Mouse (Mus musculus) heart, embryonic 13.5 days (tissue): ENCODE measurements around the gene Fis1. TPM values are rescaled to one million over a fixed set of nuclear protein-coding genes. Genes with fewer than 3 reads are reported as not detected.
A peak's percentile ranks its signal among the peaks of the same experiment; 100 is the strongest.

Experiments used
- ATAC-seq: fragments of 200-750 bp; cut with Nextera tagmentation; 2 replicates; pipeline ENCODE4 v1.8.0; 2017; ENCODE audit warnings: moderate TSS enrichment; ENCODE audit not compliant: insufficient number of reproducible peaks, low FRiP score, low TSS enrichment; ENCODE audit errors: extremely low read depth
- H3K27ac ChIP-seq: fragments of 300-500 bp; sonication (generic); replicated peaks from 2 replicates; pipeline ENCODE4 v1.5.1; 2015; ENCODE audit warnings: moderate library complexity, mild to moderate bottlenecking, inconsistent platforms
- H3K27me3 ChIP-seq: fragments of 300-500 bp; sonication (generic); replicated peaks from 2 replicates; pipeline ENCODE4 v1.6.1; 2015; ENCODE audit warnings: mild to moderate bottlenecking, inconsistent platforms
- H3K36me3 ChIP-seq: fragments of 300-500 bp; sonication (generic); 2 replicates; pipeline ENCODE4 v1.6.1; 2015; ENCODE audit warnings: mild to moderate bottlenecking, inconsistent platforms
- H3K4me1 ChIP-seq: fragments of 300-500 bp; sonication (generic); 2 replicates; pipeline ENCODE4 v1.6.1; 2015; ENCODE audit warnings: inconsistent platforms
- H3K4me2 ChIP-seq: fragments of 300-500 bp; sonication (generic); 2 replicates; pipeline ENCODE4 v1.6.1; 2015; ENCODE audit warnings: inconsistent platforms, mild to moderate bottlenecking, moderate library complexity
- H3K4me3 ChIP-seq: fragments of 300-500 bp; sonication (generic); 2 replicates; pipeline ENCODE4 v1.5.1; 2015; ENCODE audit warnings: moderate library complexity, mild to moderate bottlenecking, inconsistent platforms
- H3K9ac ChIP-seq: fragments of 300-500 bp; sonication (generic); 2 replicates; pipeline ENCODE4 v1.6.1; 2015; ENCODE audit warnings: inconsistent platforms, mild to moderate bottlenecking, moderate library complexity
- H3K9me3 ChIP-seq: fragments of 300-500 bp; sonication (generic); 2 replicates; pipeline ENCODE4 v1.6.1; 2016; ENCODE audit warnings: inconsistent platforms
- WGBS: fragments of 180-500 bp; shearing (Covaris S2); methylation state at CpG from one replicate; pipeline ENCODE4 v1.1.7; 2015; ENCODE audit warnings: mixed read lengths; 5-methylcytosine and 5-hydroxymethylcytosine counted together
- polyA plus RNA-seq: library from polyadenylated mRNA; unstranded; fragments of >200 nt; fragmentation: Nextera tagmentation; extraction: Ambion mirVana; gene quantifications from 2 replicates; pipeline ENCODE4 v1.2.1, GENCODE M21; 2015

Gene Fis1
- 249 and 252 TPM in 2 replicates for polyA plus RNA-seq

DNA sequence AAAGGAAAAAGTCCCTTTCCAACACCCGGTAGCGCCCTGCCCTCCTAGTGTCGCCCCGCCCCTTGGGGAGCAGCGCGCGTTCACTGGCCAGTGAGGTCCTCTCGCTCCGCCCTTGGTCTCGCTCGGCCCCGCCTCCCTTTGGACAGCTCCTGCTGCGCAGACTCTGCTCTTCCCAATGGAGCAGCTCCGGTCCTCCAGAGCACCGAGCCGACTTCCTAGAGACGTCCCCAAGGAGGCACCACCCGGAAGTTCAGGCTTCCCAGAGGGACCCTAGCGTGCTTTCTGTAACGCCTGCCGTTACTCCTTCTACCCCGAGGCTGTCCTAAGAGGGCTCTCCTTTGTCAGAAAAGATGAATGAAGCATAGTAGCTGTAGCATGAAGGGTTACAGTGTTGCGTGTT lies at the start of gene Fis1:
Gene Fis1 (plus strand): TSS at position 261 of the 400 bp plus-strand sequence.
- 0% methylated on average over 23 of the region's 23 CpGs for WGBS
- H3K9ac ChIP-seq = peak within 1 kb of the TSS; percentile 92
- ATAC-seq = peak; percentile 98
- H3K27me3 ChIP-seq = no peaks in the 10 kb centered on the region; the same call in 1 of the 2 replicates
- H3K4me3 ChIP-seq = peak within 1 kb of the TSS; percentile 88
- peaks cover 17% of the 10 kb centered on the region for H3K4me1 ChIP-seq
- peak within 1 kb of the TSS; percentile 80 for H3K4me2 ChIP-seq
- H3K36me3 ChIP-seq = peaks cover 6% of the 10 kb centered on the region
- no peaks in the 10 kb centered on the region for H3K9me3 ChIP-seq
- H3K27ac ChIP-seq = peak within 1 kb of the TSS; percentile 67

GRCm38 (mm10) chr5:136904621-136905020 lies 48.5 kb upstream of the Fis1 start:
- ATAC-seq = no peak

GRCm38 (mm10) chr5:136905630-136906029 lies 47.4 kb upstream of the Fis1 start:
- Histone ChIP-seq H3K4me3 (no peak overlapping the region), H3K4me2 (no peak overlapping the region), H3K4me1 (peaks cover 19% of the 10 kb centered on the region), H3K9ac (no peak overlapping the region), H3K27me3 (no peaks in the 10 kb centered on the region), H3K36me3 (no peaks in the 10 kb centered on the region), H3K9me3 (no peaks in the 10 kb centered on the region), H3K27ac (no peak overlapping the region)
- ATAC-seq = no peak
- 41% methylated on average over 7 of the region's 7 CpGs for WGBS

More at GRCm38 (mm10) chr5:136904621-136905020, 48.5 kb upstream of the Fis1 start:
- Histone ChIP-seq H3K27ac (no peak overlapping the region), H3K4me1 (peaks cover 28% of the 10 kb centered on the region), H3K9ac (no peak overlapping the region), H3K36me3 (no peaks in the 10 kb centered on the region), H3K4me2 (no peak overlapping the region), H3K4me3 (no peak overlapping the region), H3K9me3 (no peaks in the 10 kb centered on the region), H3K27me3 (no peaks in the 10 kb centered on the region)
- 57% methylated on average over 3 of the region's 3 CpGs for WGBS

DNA sequence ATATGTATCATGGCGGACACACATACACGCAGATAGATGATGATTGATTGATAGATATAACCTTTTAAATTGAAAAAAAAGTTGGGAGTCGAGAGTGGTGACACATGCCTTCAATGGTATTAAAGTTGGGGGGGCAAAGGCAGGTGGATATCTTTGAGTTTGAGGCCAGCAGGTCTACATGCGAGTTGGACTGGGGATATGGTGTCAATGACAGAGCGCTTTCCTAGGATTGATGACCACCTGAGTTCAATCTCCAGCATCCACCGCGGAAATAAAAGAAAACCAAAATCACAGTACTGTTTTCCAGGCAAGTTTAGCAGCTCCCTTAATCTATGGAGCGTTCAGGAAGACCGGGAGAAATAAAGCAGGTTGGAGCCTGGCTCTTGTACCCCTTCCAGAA lies 45.5 kb upstream of the Fis1 start:
- peaks cover 15% of the 10 kb centered on the region for H3K4me1 ChIP-seq
- H3K9me3 ChIP-seq = no peaks in the 10 kb centered on the region
- WGBS = 37% methylated on average over 9 of the region's 9 CpGs
- no peak for ATAC-seq
- peak overlapping the region; percentile 75 for H3K4me2 ChIP-seq
- H3K36me3 ChIP-seq = peaks cover 16% of the 10 kb centered on the region
- H3K27me3 ChIP-seq = no peaks in the 10 kb centered on the region
- H3K27ac ChIP-seq = no peak overlapping the region
- peak overlapping the region; percentile 64 for H3K4me3 ChIP-seq
- peak overlapping the region; percentile 78 for H3K9ac ChIP-seq

DNA sequence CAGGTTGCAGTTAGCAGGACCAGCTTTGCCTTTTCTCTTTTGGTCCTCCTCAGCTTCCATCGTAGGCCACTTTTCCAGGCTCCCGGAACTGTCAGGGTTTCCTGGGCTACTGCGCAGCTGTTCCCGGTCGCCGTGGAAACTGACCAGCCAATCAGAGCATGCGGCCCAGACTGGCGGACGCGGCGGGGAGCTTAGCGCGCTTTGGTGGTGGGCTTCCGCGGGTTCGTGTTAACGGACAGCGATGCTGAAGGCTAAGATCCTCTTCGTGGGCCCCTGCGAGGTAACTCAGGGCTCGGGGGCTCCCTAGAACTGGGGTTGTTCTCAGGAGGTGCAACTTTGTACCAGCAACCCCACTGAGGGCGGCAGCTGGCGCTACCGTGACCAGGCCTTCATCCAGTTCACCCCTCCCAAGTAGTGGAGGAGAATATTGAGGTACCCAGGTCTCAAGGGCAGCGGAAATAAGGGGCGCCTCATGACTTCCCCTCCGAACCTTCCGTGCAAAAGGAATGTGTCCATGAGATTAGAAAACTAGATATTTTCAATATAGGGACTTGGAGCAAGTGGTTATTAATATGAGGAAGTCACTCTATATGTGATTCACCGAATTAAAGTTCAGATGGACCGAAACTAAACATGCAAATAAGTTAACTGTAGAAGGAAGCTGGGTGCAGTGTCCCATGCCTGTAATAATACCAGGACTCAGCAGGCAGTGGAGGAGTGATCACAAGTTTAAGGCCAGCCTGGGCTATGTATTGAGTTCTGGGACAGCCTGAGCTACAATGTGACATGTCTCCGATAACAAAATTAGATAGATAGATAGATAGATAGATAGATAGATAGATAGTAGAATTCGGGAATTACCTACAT lies 44.9 kb upstream of the Fis1 start, which contains the start of gene Ift22:
Gene Ift22 (plus strand): TSS at position 160 of the 867 bp plus-strand sequence.
- H3K36me3 ChIP-seq = peaks cover 22% of the 10 kb centered on the region
- no peaks in the 10 kb centered on the region for H3K9me3 ChIP-seq
- peaks cover 15% of the 10 kb centered on the region for H3K4me1 ChIP-seq
- peak within 1 kb of the TSS; percentile 75 for H3K4me2 ChIP-seq
- peak within 1 kb of the TSS; percentile 64 for H3K4me3 ChIP-seq
- H3K9ac ChIP-seq = peak within 1 kb of the TSS; percentile 78
- no peak within 1 kb of the TSS for H3K27ac ChIP-seq
- ATAC-seq = peak; percentile 49; the same call in 1 of the 2 replicates
- WGBS = 9% methylated on average over 32 of the region's 32 CpGs
- H3K27me3 ChIP-seq = no peaks in the 10 kb centered on the region

DNA sequence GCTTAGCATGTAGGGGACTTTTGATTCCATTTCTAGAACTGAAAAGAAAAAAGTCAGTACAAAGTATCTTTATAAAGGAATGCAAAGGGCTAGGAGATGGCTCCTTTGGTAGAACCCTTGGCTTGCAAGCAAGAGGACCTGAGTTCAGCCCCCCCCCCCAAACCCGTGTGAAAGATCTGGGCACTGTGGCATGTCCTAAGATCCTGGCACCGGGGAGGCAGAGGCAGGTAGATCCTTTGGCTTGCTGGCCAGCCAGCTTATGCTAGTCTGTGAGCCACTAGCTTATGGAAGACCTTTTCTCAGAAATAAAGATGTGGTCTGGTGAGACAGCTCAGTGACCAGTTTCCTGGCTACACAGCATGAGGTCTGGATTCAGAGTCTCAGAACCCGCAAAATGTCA lies 38.9 kb upstream of the Fis1 start:
- Histone ChIP-seq H3K4me2 (no peak overlapping the region), H3K27me3 (no peaks in the 10 kb centered on the region), H3K4me3 (no peak overlapping the region), H3K9me3 (no peaks in the 10 kb centered on the region), H3K27ac (no peak overlapping the region), H3K4me1 (0 out of 2 replicates have a peak, but pooled peaks cover under 1% of the 10 kb centered on the region), H3K9ac (no peak overlapping the region), H3K36me3 (peaks cover 27% of the 10 kb centered on the region)
- 69% methylated on average over 3 of the region's 3 CpGs for WGBS
- ATAC-seq = no peak

GRCm38 (mm10) chr5:136917613-136918242 lies 35.3 kb upstream of the Fis1 start:
- H3K27me3 ChIP-seq = no peaks in the 10 kb centered on the region
- H3K9ac ChIP-seq = no peak overlapping the region
- no peak overlapping the region for H3K4me3 ChIP-seq
- peaks cover 10% of the 10 kb centered on the region for H3K36me3 ChIP-seq
- 92% methylated on average over 8 of the region's 8 CpGs for WGBS
- H3K4me2 ChIP-seq = no peak overlapping the region
- peaks cover 7% of the 10 kb centered on the region for H3K4me1 ChIP-seq
- H3K9me3 ChIP-seq = no peaks in the 10 kb centered on the region
- no peak for ATAC-seq
- no peak overlapping the region for H3K27ac ChIP-seq

DNA sequence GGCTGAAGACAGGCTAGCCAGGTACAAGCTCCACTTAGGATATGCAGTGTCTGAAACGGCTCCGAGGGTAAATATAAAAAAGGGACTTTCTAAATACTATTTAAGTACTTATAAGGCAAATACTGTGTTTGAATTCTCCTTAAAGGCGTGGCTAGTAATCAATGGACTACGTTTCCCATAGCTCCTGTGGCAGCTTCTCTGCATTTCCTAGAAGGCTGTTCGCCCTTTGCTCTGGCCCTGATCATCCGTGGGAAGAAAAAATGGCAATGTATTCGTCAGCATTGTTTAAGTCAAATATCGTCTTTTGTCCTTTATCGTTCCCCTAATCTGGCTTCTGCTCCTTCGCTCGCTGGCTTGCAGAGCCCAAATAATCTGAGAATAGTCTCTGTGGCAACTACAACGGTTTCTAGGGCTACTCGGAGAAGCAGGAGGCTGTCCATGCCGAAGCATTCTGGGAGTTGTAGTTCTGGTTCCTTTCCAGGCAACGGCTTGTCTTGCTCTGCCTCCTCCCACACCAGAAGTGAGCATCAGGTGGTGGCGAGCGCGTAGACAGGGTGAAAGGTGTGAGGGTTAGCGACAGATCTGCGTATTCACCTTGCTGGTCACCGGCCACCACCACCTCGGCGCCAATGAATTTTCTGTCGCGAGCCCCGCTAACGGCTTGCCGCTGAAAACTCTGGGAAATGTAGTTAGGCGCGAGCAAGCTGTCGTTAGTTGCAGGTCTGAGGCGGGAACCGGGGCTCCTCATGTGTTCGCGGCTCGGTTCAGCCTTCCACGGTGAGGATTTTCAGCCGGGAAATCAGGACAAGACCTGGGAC lies 34.2 kb upstream of the Fis1 start:
- Histone ChIP-seq H3K4me1 (peaks cover 7% of the 10 kb centered on the region), H3K27me3 (no peaks in the 10 kb centered on the region), H3K4me2 (peak overlapping the region; percentile 90), H3K36me3 (no peaks in the 10 kb centered on the region), H3K27ac (0 out of 2 replicates have a peak overlapping the region, but pooled peaks have one; percentile 15), H3K9me3 (no peaks in the 10 kb centered on the region), H3K4me3 (peak overlapping the region; percentile 73), H3K9ac (peak overlapping the region; percentile 87)
- 3% methylated on average over 38 of the region's 38 CpGs for WGBS
- peak; percentile 66; the same call in 1 of the 2 replicates for ATAC-seq

GRCm38 (mm10) chr5:136919546-136920301 lies 33.4 kb upstream of the Fis1 start:
- WGBS = 21% methylated on average over 17 of the region's 18 CpGs
- ATAC-seq = no peak
- no peaks in the 10 kb centered on the region for H3K27me3 ChIP-seq
- H3K4me3 ChIP-seq = peak overlapping the region; percentile 73
- H3K36me3 ChIP-seq = no peaks in the 10 kb centered on the region
- peak overlapping the region; percentile 87 for H3K9ac ChIP-seq
- H3K4me1 ChIP-seq = peaks cover 7% of the 10 kb centered on the region
- no peaks in the 10 kb centered on the region for H3K9me3 ChIP-seq
- no peak overlapping the region for H3K27ac ChIP-seq
- H3K4me2 ChIP-seq = peak overlapping the region; percentile 90

- Histone ChIP-seq H3K4me2 (no peak overlapping the region), H3K9me3 (no peaks in the 10 kb centered on the region), H3K27me3 (no peaks in the 10 kb centered on the region), H3K4me3 (no peak overlapping the region), H3K9ac (no peak overlapping the region), H3K4me1 (peaks cover 7% of the 10 kb centered on the region), H3K27ac (no peak overlapping the region), H3K36me3 (0 out of 2 replicates have a peak, but pooled peaks cover 11% of the 10 kb centered on the region)
- ATAC-seq = no peak
- 76% methylated on average over 9 of the region's 9 CpGs for WGBS
Measured at GRCm38 (mm10) chr5:136922830-136923229, 30.2 kb upstream of the Fis1 start.
